Mouse (Mus musculus): ENCODE results near the gene Mfng. TPM values are rescaled to one million over a fixed set of nuclear protein-coding genes. Genes with fewer than 3 reads are reported as not detected.

The Mfng gene
- polyA plus RNA-seq, 2 experiments from 2014 or later, result 47.5 to 55.4 TPM

GRCm38 (mm10) chr15:78787287-78787856, 14.1 kb upstream of the Mfng start:
- ATAC-seq, result no peak

- no peak for ATAC-seq
Measured at GRCm38 (mm10) chr15:78786411-78786818, 13.1 kb upstream of the Mfng start.

GRCm38 (mm10) chr15:78785961-78786360, 12.7 kb upstream of the Mfng start:
- ATAC-seq, result no peak

GRCm38 (mm10) chr15:78785258-78785657, 12.0 kb upstream of the Mfng start:
- no peak for ATAC-seq

- ATAC-seq, result no peak
Measured at GRCm38 (mm10) chr15:78784520-78784919, 11.2 kb upstream of the Mfng start.

GRCm38 (mm10) chr15:78782348-78783103, 9.3 kb upstream of the Mfng start:
- no peak for ATAC-seq

GRCm38 (mm10) chr15:78780908-78781307, 7.6 kb upstream of the Mfng start:
- ATAC-seq, result no peak

GRCm38 (mm10) chr15:78780359-78780758, 7.1 kb upstream of the Mfng start:
- no peak for ATAC-seq

- no peak for ATAC-seq
Measured at GRCm38 (mm10) chr15:78779690-78780089, 6.4 kb upstream of the Mfng start.

GRCm38 (mm10) chr15:78779253-78779652, 6.0 kb upstream of the Mfng start:
- ATAC-seq, result no peak

- ATAC-seq, result no peak
Measured at GRCm38 (mm10) chr15:78778077-78778870, 5.0 kb upstream of the Mfng start.

GRCm38 (mm10) chr15:78772856-78773255, 419 bp downstream of the Mfng start:
- no peak for ATAC-seq

- ATAC-seq, result peak; percentile 76
Measured at GRCm38 (mm10) chr15:78772368-78772763, 909 bp downstream of the Mfng start.

- ATAC-seq, result peak; percentile 64
Measured at GRCm38 (mm10) chr15:78771531-78772367, 1.5 kb downstream of the Mfng start.

- no peak for ATAC-seq
Measured at GRCm38 (mm10) chr15:78770983-78771355, 2.3 kb downstream of the Mfng start.

- ATAC-seq, result no peak
Measured at GRCm38 (mm10) chr15:78770234-78770982, 2.9 kb downstream of the Mfng start.

GRCm38 (mm10) chr15:78769064-78769463, 4.2 kb downstream of the Mfng start:
- ATAC-seq, result no peak

- no peak for ATAC-seq
Measured at GRCm38 (mm10) chr15:78763704-78764103, 9.6 kb downstream of the Mfng start.

GRCm38 (mm10) chr15:78763210-78763609, 10.1 kb downstream of the Mfng start:
- no peak for ATAC-seq

GRCm38 (mm10) chr15:78761112-78761511, 12.2 kb downstream of the Mfng start:
- ATAC-seq, result no peak

GRCm38 (mm10) chr15:78758132-78758531, 15.1 kb downstream of the Mfng start:
- ATAC-seq, result no peak
